Mouse (Mus musculus): ENCODE results near the gene Lta. TPM values are rescaled to one million over a fixed set of nuclear protein-coding genes. Genes with fewer than 3 reads are reported as not detected.

Lta gene
- total RNA-seq, 2 experiments from 2014 or later: 0.19 TPM; not detected in 1

DNA sequence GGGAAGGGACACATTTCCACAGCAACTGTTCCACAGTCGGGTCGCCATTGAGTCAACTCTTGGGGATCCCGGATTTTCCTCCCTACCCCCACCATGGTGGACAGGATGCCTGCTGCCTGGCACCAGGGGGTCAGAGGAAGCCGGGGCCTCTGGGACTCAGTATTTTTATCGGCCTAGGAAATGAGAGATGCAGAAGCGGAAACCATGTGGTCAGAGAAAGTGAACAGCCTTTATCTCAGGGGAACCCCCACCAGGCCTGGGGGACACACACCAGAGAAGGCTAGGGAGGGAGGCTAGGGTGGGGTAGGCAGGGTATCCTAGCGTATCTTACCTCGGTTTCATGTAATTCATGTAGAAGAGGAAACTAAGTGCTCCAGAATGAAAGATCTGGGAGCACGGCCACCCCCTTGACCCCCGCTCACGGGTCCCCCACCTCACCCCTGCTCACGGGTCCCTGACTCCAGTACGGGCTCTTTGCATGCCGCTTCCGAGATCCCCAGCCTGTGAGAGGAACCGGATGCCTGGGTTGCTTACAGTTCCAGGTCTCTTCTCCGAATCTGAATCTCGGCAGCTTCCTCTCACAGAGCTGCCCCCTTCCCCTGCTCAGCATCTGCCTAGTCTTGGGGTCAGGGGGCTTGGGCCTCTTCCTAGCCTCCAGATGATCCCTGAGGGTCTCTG lies 13.5 kb upstream of the Lta start:
- DNase-seq: peak; percentile 46 to 49
- intact Hi-C loops (cut with DNase I): no loop called here

DNA sequence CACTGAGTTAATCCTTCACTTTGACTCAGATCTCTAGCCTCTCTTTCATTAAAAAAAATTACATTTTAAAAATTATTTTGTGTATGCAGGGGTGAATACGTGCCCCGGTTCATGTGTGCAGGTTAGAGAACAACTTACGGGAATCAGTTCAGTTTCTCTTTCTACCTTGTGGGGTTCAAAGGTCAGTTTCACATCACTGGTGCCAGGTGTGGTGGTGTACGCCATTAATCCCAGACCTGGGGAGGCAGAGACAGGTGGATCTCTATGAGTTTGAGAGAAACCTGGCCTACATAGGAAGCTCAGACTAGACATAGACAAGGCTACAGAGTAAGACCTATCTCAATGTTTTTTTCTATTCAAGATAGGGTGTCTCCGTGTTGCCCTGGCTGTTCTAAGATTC lies 7.9 kb upstream of the Lta start:
- intact Hi-C loops (cut with DNase I): no loop called here
- DNase-seq: no peak

DNA sequence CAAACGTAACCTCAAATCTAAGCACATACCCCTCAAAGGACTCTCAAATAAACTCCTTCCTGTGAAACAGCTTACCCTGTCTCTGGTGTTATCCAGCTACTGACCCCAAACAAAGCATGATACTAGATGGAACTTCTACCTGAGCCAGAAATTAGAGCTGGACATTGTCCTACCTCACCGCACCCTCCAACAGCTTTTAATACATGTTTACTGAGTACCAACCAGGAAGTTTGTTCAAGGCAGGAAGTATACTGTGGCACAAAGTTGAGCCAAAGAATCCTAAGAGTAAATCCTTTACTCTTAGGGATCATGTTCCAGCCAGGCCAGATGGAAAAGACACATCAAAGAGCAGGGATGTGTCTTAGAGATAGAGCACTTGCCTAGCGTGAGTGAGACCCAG lies 5.4 kb upstream of the Lta start:
- no peak for DNase-seq
- intact Hi-C loops (cut with DNase I): no loop called here

DNA sequence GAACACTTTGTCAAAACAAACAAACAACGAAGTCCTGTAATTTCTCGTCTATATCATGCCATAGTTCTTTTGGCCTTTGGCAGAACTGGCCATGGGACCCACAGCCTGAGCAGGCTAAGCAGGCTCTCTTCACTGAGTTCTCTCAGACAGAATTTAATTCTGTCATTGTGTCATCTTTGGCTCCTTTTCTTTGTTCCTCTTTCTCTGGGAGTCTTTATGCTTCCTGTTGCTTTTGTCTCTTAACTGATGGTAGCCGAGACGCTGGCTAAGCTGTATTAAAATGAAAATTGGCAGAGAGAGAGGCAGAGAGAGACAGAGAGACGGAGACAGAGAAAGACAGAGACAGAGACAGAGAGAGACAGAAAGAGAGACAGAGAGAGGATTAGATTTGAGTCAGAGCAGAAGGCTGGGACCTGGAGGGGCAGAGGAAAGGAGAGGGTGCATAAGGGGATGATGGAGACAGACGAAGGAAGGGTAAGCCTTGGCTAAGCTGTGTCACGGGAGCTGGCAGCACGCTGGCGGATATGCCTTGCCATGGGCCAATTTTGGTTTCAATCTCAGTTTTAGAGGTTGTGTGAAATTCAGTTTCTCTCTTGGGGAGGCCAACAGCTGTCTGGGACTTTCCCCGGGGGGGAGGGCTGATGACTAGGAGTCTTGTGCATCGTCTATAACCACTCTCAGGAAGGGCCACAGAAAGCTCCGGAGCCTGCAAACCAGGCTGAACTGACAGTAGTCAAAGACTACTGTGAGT lies 4.8 kb upstream of the Lta start:
- DNase-seq: peak in 1 of 2 experiments; percentile 28
- intact Hi-C loops (cut with DNase I): no loop called here

DNA sequence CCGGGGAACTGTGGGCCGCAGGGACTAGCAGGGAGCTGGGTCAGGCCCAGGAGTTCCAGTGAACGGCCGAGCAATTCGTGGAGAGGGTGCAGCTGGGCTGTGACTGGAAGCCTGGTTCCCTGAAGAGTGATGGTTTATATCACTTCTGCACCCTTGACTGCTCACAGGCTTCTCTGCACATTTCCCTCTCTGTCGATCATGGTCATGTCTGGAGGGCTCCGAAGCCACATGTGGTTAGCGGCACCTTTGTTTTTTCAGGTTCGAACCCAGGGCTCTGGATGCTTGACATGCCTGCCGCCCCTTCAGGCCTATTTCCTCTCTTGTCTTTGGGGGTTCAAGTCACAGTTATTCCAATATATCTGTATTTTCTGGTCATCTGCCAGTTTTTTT lies 224 bp upstream of the Lta start:
- no peak for DNase-seq
- intact Hi-C loops (cut with DNase I): no loop called here

DNA sequence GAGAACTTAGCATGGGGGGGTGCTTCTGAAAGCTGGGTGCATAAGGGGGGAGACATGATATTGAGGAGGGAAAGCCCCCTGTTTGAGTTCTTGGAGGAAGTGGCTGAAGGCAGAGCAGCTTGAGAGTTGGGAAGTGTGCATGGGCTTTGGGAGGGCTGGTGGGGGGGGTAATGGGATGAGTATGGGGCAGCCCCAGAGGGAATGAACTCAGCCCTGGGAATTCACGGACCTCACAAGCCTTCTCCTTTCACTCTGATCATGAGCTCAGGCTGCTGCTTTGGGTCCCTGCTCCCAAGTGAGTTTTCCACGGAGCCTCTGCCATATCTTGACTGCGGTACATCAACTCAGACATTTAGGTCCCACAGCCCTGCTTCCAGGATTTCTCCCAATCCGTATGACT lies 2.7 kb downstream of the Lta start:
- DNase-seq: no peak
- intact Hi-C loops (cut with DNase I): no loop called here

DNA sequence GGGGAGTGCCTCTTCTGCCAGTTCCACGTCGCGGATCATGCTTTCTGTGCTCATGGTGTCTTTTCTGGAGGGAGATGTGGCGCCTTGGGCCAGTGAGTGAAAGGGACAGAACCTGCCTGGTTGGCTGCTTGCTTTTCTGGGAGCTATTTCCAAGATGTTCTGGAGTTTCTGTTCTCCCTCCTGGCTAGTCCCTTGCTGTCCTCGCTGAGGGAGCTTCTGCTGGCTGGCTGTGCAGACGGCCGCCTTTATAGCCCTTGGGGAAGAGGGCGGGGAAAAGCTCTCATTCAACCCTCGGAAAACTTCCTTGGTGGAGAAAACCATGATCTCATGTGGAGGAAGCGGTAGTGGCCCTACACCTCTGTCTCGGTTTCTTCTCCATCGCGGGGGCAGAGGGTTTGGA lies 3.4 kb downstream of the Lta start, which contains the start of gene Tnf:
Tnf (minus strand) TSS at position 221 of the 400 bp plus-strand sequence.
- intact Hi-C loops (cut with DNase I): loop anchor here (2.0 kb wide), 1 partner anchor 19 kb away; the partner anchor contains the start of gene Gm16181
- DNase-seq: peak; percentile 67 to 75

DNA sequence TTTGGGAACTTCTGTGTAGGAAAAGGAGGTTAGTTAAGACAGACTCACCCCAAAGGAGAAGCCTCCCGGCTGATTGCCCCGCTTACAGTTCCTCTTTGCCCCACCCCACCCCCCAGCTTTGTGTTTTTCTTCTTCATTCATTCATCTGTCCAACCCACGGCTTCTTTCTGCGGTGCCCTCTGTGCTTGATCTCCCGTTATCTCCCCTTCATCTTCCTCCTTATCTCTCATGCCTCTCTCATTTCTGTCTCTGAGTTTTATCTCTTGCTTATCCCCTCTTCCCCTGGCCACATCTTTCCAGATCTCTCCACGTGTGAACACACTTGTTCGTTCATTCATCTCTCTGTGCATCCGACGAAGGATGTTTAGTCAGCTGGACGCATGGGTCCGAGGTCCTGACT lies 4.0 kb downstream of the Lta start:
- intact Hi-C loops (cut with DNase I): loop anchor here (2.0 kb wide), 1 partner anchor 20 kb away; the partner anchor contains the start of gene Gm16181
- DNase-seq: no peak

DNA sequence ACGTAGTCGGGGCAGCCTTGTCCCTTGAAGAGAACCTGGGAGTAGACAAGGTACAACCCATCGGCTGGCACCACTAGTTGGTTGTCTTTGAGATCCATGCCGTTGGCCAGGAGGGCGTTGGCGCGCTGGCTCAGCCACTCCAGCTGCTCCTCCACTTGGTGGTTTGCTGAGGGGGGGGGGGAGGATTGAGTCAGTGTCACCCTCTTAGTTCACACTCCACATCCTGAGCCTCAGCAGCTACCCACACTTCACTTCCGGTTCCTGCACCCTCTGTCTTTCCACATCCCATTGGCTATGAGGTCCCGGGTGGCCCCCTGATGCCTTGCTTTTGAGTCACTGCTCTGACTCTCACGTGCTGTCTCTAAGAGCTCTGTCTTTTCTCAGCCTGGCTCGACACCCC lies 4.8 kb downstream of the Lta start:
- DNase-seq: no peak
- intact Hi-C loops (cut with DNase I): loop anchor here (2.0 kb wide), 1 partner anchor 20 kb away; the partner anchor contains the start of gene Gm16181

DNA sequence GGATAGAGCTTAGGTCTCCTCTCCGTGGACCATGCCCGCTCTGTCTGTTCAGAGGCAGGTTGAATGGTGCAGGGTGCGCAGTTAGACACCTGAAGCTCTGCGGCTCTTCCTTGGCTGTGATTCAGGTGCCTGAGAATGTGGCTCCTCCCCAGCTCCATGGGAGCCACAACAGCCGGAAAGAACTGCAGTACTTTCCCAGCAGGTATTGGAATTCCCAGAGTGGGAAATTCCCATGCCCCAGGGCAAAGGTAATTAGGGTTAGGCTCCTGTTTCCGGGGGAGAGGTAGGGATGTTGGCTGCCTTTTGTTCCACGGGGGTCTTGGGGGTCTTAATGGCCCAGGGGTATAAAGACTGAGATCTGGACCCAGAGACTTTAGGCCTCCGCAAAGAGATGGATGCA lies 6.2 kb downstream of the Lta start:
- intact Hi-C loops (cut with DNase I): no loop called here
- no peak for DNase-seq

DNA sequence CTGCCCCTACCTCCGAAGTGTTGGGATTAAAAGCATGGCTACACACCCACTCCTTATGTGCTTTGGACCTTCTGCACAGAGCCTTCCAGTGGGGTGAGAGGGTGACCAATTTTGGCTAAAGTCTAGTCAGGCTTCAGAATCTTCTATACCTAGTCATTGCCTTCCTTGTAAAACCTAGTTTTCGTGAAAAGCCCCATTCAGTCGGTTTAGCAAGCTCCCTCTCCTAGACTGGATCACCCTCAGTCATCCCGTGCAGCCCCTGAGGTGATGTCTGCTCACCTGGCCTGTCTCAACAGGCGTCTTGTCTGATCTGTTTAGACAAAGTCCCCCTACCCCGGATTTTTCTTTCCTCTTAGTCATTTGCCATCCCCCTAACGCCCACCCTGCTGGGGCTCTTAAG lies 7.1 kb downstream of the Lta start:
- intact Hi-C loops (cut with DNase I): no loop called here
- no peak for DNase-seq

DNA sequence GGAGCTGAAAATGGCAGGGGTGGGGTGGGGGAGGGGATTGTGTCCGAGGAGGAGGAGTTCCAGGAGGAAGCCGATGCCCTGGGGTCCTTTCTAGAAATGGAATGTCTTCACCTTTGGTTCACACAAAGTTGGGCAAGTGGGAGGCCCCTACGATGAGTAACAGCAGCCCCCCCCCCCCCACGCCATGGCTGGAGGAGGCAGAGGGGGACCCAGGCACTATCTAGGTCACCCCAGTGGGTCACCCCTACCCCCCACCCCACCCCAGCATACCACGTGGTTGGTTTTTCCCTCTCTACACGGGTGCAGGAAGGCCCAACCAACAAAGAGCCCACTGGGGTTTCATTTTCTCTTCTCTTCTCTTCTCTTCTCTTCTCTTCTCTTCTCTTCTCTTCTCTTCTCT lies 8.0 kb downstream of the Lta start:
- DNase-seq: no peak
- intact Hi-C loops (cut with DNase I): loop anchor here (2.0 kb wide), 1 partner anchor 32 kb away; no protein-coding TSS in a partner anchor

DNA sequence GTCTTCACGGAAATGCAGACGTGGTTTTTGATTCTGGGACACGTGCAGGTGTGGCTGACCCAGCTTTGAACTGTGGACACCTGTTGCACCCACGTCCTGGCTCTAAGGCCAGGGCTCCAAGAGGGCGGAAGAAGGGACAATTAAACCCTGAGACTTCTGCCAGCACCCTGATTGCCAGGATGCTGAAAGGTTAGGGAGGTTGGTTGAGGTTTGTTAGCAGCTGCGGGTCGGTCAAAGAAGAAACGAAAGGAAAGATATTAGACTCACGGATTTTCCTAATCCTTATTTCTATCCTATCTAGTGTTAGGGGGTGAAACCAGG lies 8.9 kb downstream of the Lta start:
- DNase-seq: no peak
- intact Hi-C loops (cut with DNase I): loop anchor here (2.0 kb wide), 1 partner anchor 33 kb away; no protein-coding TSS in a partner anchor

DNA sequence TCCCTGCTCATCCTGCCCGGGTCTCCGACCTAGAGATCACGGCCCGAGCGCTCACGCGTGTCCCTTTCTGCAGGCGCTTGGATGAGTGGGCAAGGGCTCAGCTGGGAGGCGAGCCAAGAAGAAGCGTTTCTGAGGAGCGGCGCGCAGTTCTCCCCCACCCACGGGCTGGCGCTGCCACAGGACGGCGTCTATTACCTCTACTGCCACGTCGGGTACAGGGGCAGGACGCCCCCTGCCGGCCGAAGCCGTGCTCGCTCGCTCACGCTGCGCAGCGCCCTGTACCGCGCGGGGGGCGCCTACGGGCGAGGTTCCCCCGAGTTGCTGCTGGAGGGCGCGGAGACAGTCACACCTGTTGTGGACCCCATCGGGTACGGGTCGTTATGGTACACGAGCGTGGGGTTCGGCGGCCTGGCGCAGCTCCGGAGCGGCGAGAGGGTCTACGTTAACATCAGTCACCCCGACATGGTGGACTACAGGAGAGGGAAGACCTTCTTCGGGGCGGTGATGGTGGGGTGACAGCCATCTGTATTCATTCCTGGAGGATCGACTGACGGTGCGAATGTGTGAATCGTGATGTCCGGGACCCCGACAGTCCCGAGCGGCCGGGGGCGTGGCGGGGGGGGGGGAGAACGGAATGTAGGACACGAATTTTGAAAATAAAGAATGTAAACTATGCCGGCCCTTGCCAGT lies 9.4 kb downstream of the Lta start:
- peak; percentile 87 to 88 for DNase-seq
- intact Hi-C loops (cut with DNase I): loop anchor here (1.0 to 2.0 kb wide), 2 partner anchors 17 to 33 kb away; no protein-coding TSS in a partner anchor

DNA sequence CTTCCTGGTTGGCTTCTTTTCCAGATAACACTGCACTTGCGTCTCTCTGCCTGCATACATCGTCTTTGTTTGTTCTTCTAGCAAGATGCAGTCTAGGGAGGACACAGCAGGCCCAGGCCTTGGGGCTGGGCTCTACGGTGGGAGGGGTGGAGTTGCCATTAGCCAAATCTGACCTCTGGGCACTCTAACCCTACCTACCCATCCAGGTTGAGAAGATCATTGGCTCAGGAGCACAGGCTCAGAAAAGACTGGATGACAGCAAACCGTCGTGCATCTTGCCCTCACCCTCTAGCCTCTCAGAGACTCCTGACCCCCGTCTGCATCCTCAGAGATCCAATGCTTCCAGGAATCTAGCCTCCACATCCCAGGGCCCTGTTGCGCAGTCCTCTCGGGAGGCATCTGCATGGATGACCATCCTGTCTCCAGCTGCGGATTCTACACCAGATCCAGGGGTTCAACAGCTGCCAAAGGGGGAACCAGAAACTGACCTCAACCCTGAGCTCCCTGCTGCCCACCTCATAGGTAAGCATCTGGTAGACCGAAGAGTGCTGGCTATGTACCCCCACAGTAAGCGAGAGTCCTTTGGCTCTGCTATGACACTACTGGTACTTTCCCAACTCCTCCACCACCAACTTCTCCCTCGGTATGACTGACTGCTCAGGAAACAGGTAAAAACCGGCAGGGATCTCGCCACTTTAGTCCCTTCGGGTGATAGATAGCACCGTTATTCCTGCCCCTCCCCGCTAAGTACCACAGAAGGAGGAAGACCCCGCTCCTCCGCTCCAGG lies 10.1 kb downstream of the Lta start:
- no peak for DNase-seq
- intact Hi-C loops (cut with DNase I): loop anchor here (1.0 kb wide), 1 partner anchor 17 kb away; no protein-coding TSS in a partner anchor

DNA sequence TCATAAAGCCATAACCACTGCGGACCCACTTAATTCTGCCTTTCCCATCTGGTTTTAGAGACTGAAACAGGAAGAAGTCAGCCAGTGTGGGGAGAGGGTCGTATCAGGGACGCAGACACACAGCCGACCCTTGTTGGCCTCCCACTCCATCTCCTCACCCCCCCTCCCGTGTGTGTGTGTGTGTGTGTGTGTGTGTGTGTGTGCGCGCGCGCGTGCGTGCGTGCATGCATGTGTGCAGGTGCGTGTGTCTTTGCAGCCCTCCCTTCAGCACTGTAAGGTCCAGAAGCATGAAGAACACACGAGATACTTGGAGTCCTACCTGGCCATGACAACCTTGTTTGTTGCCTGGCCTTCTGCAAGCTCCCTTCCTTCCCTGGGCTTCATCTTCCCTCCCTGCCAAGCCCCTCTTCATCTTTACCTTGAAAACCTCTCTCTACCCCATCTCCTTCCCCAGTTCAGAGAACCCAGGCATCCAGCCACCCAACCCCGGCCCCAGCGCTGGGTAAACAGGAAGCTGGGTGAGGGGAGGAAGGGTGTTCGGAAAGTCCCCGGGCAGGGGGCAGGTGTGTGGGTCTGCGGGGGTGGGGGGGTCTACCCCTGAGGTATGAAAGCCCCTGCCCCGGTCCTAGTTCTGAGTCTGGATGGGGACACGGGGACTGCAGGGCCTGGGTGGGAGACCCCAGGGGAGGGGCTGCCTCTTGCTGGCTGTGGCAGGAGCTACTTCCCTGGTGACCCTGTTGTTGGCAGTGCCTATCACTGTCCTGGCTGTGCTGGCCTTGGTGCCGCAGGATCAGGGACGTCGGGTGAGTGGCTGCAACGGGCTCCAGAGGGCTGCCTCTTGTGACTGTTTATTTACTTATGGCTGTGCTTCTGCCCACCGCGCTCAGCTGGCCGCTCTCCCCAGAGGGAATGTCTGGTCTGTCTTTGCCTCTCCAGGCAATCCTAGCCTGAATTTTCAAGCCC lies 11.0 kb downstream of the Lta start, which contains the start of gene Ltb:
Ltb (plus strand) TSS at position 559 of the 963 bp plus-strand sequence.
- intact Hi-C loops (cut with DNase I): no loop called here
- DNase-seq: no peak

DNA sequence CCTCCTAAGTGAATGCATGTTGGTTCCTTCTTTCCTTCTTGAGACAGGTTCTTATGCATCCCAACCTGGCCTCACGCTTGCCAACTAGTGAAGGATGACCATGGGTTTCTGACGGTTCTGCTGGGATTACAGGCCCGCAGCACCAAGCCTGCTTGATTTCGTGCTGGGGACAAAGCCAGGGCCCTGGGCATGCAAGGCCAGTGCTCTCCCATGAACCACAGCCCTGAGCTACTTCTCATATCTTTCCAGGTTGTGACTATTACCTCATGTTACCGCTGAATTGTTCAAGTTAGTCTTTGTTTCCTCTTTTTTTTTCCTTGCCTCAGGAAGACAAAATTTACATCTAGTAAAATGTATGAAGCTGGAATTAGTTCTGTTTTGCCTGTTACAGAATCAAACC lies 12.2 kb downstream of the Lta start:
- DNase-seq: no peak
- intact Hi-C loops (cut with DNase I): no loop called here

DNA sequence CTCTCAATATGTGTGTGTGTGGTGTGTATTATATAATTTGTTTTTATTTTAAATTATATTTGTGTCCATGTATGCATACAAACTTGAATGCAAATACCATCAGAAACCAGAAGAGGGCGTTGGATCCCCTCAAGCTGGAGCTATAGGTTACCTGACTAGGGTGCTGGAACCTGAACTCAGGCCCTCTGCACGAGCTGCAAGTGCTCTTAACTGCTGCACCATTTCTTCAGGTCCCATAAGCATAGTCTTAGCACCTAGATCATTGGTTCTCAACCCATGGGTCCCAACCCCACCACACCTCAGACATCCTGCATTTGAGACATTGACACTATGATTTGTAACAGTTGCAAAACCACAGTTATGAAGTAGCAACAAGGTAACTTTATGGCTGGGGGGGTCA lies 13.4 kb downstream of the Lta start:
- intact Hi-C loops (cut with DNase I): no loop called here
- DNase-seq: no peak

DNA sequence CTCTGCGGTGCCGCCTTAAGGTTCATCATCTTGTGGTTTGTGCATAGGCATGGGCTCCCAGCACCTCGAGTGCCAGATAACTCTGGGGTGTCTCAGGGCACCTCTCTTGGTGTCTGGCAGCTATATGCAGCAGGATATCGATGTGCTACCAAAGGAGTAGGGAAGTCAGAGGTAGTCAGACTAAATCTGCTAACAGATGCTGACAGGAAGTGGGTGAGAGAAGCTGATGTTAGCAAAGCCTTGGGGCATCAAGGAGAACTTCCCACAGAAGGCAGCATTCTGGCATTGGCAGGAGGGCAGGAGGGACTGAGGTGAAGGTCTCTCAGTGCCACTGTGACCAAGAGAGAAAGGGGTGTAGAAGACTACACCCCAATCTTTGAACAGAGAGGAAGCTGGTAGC lies 15.1 kb downstream of the Lta start:
- intact Hi-C loops (cut with DNase I): no loop called here
- no peak for DNase-seq
